Mouse (Mus musculus) adrenal gland, adult 2 months (tissue): ENCODE measurements around the gene Smok2a. TPM values are rescaled to one million over a fixed set of nuclear protein-coding genes. Genes with fewer than 3 reads are reported as not detected.
"Not testable (repeated sequence)": the region's sequence is repeated elsewhere in the genome, so short reads cannot be mapped to it uniquely, and the experiment has no call there.

Source experiments
- DNase-seq: peaks from one replicate; pipeline ENCODE4 v3.0.0; 2021
- polyA plus RNA-seq: library from polyadenylated mRNA; depleted of rRNA; stranded (reverse); fragments of >200 nt; gene quantifications from 2 replicates; pipeline ENCODE4 v1.2.3, GENCODE M21; 2012; rRNA removed
- total RNA-seq, 2 experiments: library from RNA; stranded (reverse); gene quantifications; 2 replicates each; pipeline ENCODE4 v1.2.3; 2021

Smok2a gene
- total and polyA plus RNA-seq, 3 experiments = not detected

DNA sequence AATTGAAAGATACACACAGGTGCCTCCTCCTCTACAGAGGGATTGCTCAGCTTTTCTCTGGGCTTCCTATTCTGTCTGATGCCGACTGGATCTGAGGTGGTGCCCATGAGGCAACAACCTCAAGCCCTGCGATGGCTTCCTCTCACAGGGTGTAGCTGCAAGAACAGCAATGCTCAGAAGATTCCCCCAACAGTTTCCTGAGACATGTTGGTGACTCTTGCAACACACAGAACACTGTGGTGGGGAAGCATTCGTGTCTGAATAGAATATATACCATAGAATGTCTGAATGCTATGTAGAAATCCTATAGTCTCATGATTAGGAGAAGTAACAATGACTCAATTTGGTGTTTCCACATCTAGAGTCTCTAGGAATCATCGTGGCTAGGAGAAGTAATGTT is 6.8 kb upstream of the Smok2a start:
- DNase-seq = no peak

- no peak for DNase-seq
Measured at GRCm38 (mm10) chr17:13215595-13215994, 5.4 kb upstream of the Smok2a start.

- not testable (repeated sequence) for DNase-seq
Measured at GRCm38 (mm10) chr17:13221921-13222320, 933 bp downstream of the Smok2a start.

- DNase-seq = not testable (repeated sequence)
Measured at GRCm38 (mm10) chr17:13229957-13230356, 9.0 kb downstream of the Smok2a start, which contains the start of gene Smok2b. Gene Smok2b, plus strand, starts transcription at chr17:13230257.

- not testable (repeated sequence) for DNase-seq
Measured at GRCm38 (mm10) chr17:13239461-13239860, 18.5 kb downstream of the Smok2a start.

DNA sequence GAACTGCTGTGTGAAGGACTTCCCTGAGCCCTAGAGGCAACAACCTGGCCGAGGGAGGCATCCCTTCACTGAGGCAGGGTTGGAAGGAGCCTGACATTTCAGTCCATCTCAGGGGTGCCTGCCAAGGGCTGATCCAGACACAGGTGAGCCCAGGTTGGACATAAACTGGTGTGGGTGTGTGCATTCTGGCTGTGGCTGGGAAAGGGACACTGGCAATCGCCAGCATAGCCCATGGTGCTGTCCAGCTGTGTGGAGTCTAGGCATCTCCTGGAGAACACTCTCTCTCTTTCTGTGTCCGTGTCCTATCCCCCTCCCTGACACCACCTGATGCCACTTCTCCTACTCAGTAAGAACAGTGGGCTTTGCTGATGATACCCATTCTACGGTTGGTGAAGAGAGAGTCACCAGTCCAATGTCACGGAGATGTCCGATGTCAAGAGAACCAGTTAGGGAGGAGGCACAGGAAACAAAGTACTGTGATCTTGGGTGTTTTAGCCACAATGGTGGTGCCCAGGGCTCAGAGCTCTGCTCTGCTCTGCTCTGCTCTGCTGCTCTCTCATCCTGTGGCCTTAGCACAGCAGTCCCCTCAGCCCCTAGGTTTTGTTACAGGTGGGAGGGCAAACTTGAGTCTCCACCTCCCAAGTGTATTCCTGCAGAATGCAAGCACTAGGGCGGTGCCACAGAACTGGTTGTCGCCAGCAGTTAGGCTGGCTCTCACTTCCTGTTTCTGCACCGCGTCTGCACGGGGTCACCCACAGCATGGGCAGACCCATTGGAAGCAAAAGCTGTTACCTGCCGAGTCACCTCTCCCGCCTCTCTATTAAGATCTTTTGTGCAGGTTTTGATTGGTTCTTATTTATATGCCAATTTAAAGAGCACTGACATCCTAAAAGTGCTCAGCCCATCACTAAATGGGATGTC is 20.1 kb downstream of the Smok2a start:
- DNase-seq = not testable (repeated sequence)

- not testable (repeated sequence) for DNase-seq
Measured at GRCm38 (mm10) chr17:13254786-13255185, 33.8 kb downstream of the Smok2a start.

Other genes starting within 250 kb of the Smok2a start
- gene Wtap, start 227.0 kb upstream of the Smok2a start, total RNA-seq = 10 to 100 TPM; 54.5 to 60.2 TPM
- 12.2 and 12.8 TPM in 2 replicates for gene Wtap, start 227.0 kb upstream of the Smok2a start, polyA plus RNA-seq
- 100 to 1,000 TPM; 464 to 485 TPM for gene Sod2, start 214.3 kb upstream of the Smok2a start, total RNA-seq
- 1,090 and 1,205 TPM in 2 replicates for gene Sod2, start 214.3 kb upstream of the Smok2a start, polyA plus RNA-seq
- gene Gpr31b, start 168.9 kb upstream of the Smok2a start, total RNA-seq = 1 to 10 TPM in 1 of 2 experiments, under 1 TPM in 1; 0.26 to 1.2 TPM
- gene Gpr31b, start 168.9 kb upstream of the Smok2a start, polyA plus RNA-seq = 0.51 and 1.2 TPM in 2 replicates
- under 1 TPM; 0.24 to 0.72 TPM for gene Tcp10b, start 160.1 kb upstream of the Smok2a start, total RNA-seq
- gene Tcp10b, start 160.1 kb upstream of the Smok2a start, polyA plus RNA-seq = 0.09 and 0.10 TPM in 2 replicates
- gene Unc93a, start 89.4 kb upstream of the Smok2a start, total RNA-seq = 1 to 10 TPM in 1 of 2 experiments, under 1 TPM in 1; 0.52 to 1.2 TPM
- gene Unc93a, start 89.4 kb upstream of the Smok2a start, polyA plus RNA-seq = 0.06 and 0.07 TPM in 2 replicates
- gene Smok2b, start 9.1 kb downstream of the Smok2a start, total RNA-seq = not detected
- gene Smok2b, start 9.1 kb downstream of the Smok2a start, polyA plus RNA-seq = not detected in 2 replicates
- not detected for gene Tcp10c, start 133.4 kb downstream of the Smok2a start, total RNA-seq
- gene Tcp10c, start 133.4 kb downstream of the Smok2a start, polyA plus RNA-seq = not detected in 2 replicates